Mouse (Mus musculus) C2C12 (cell line): ENCODE data around the gene Gpm6b.

ENCODE experiments used
- CTCF ChIP-seq: IDR thresholded peaks from one replicate; pipeline ENCODE4 v1.5.1; 2011; ENCODE audit not compliant: control insufficient read depth, insufficient read depth, insufficient read length
- MAX ChIP-seq: IDR thresholded peaks from one replicate; pipeline ENCODE4 v1.6.1; 2011; ENCODE audit warnings: mild to moderate bottlenecking, control low read depth
- MYOG ChIP-seq: IDR thresholded peaks from one replicate; pipeline ENCODE4 v1.6.1; 2011; ENCODE audit not compliant: control insufficient read depth, insufficient read length; ENCODE audit errors: extremely low read depth
- USF1 ChIP-seq: IDR thresholded peaks from one replicate; pipeline ENCODE4 v1.6.1; 2011; ENCODE audit warnings: low read depth, mild to moderate bottlenecking, control low read depth, moderate library complexity

GRCm38 (mm10) chrX:166216248-166216647 lies 22.5 kb upstream of the Gpm6b start:
- TF ChIP-seq USF1 (no peak), CTCF (no peak), MAX (no peak), MYOG (no peak)
